Mouse (Mus musculus): ENCODE measurements around the gene Tgds.
"Not testable (repeated sequence)": the region's sequence is repeated elsewhere in the genome, so short reads cannot be mapped to it uniquely, and the experiment has no call there.

Tgds gene

GRCm38 (mm10) chr14:118131931-118132641, 469 bp downstream of the Tgds start:
- DNase-seq (ENCODE audit: low read depth) = no peak

GRCm38 (mm10) chr14:118131472-118131871, 1.1 kb downstream of the Tgds start:
- DNase-seq (ENCODE audit: low read depth) = no peak

- no peak for DNase-seq (ENCODE audit: low read depth)
These were observed 6.3 kb downstream of the Tgds start for GRCm38 (mm10) chr14:118126301-118126700.

GRCm38 (mm10) chr14:118124771-118125170, 7.8 kb downstream of the Tgds start:
- DNase-seq (ENCODE audit: low read depth) = no peak

- no peak for DNase-seq (ENCODE audit: low read depth)
These were observed 8.4 kb downstream of the Tgds start for GRCm38 (mm10) chr14:118124129-118124528.

- no peak for DNase-seq (ENCODE audit: low read depth)
These were observed 19.4 kb downstream of the Tgds start for GRCm38 (mm10) chr14:118113116-118113515.

GRCm38 (mm10) chr14:118107479-118107878, 25.1 kb downstream of the Tgds start:
- DNase-seq (ENCODE audit: low read depth) = not testable (repeated sequence)

GRCm38 (mm10) chr14:118101227-118101990, 31.1 kb downstream of the Tgds start:
- DNase-seq (ENCODE audit: low read depth) = no peak

GRCm38 (mm10) chr14:118098265-118098664, 34.3 kb downstream of the Tgds start:
- DNase-seq (ENCODE audit: low read depth) = no peak

GRCm38 (mm10) chr14:118089806-118090392, 42.7 kb downstream of the Tgds start:
- DNase-seq (ENCODE audit: low read depth) = peak; percentile 8

- DNase-seq (ENCODE audit: low read depth) = peak; percentile 69
These were observed 43.2 kb downstream of the Tgds start for GRCm38 (mm10) chr14:118089215-118089805.

- DNase-seq (ENCODE audit: low read depth) = peak; percentile 53
These were observed 43.9 kb downstream of the Tgds start for GRCm38 (mm10) chr14:118088437-118089207.

- no peak for DNase-seq (ENCODE audit: low read depth)
These were observed 46.1 kb downstream of the Tgds start for GRCm38 (mm10) chr14:118086271-118087035.

- no peak for DNase-seq (ENCODE audit: low read depth)
These were observed 48.7 kb downstream of the Tgds start for GRCm38 (mm10) chr14:118083851-118084250.

- DNase-seq (ENCODE audit: low read depth) = no peak
These were observed 51.9 kb downstream of the Tgds start for GRCm38 (mm10) chr14:118080606-118081005.

- DNase-seq (ENCODE audit: low read depth) = no peak
These were observed 62.5 kb downstream of the Tgds start for GRCm38 (mm10) chr14:118070100-118070499.

GRCm38 (mm10) chr14:118069439-118070079, 63.0 kb downstream of the Tgds start:
- DNase-seq (ENCODE audit: low read depth) = no peak
